In genomic region chr10:117459041-117459475, GRCm38 (mm10) we compare ENCODE assay signal across 21 mouse cellular contexts.
"Had no signal": no experiment of that assay in that cellular context is flagged by ENCODE, and none has a peak within 500 bp of the region (broad histone marks: within the 10 kb centered on the region; RNA-seq: fewer than 3 reads in every experiment).

No protein-coding gene starts in this region.

- H3K4me1 ChIP-seq: hindbrain, embryonic 10.5 days; hindbrain, embryonic 12.5 days had no signal

- H3K4me3 ChIP-seq: gastrocnemius, adult 2 months; heart, embryonic 10.5 days; heart, embryonic 12.5 days; hindbrain, embryonic 10.5 days; hindbrain, embryonic 12.5 days; intestine, embryonic 15.5 days; layer of hippocampus, adult 2 months; left cerebral cortex, adult 2 months; limb, embryonic 10.5 days; limb, embryonic 12.5 days had no signal

- DNase-seq: gastrocnemius, adult 2 months; gastrocnemius, postnatal 10 days; gastrocnemius, postnatal 25 days; heart, adult 18-20 months; heart, postnatal 10 days; heart, postnatal 4 days; kidney, adult 18-20 months; kidney, adult 8-10 months; kidney, postnatal 10 days; kidney, postnatal 25 days; kidney, postnatal 4 days; liver had no signal
